27 mouse cellular contexts compared by ENCODE assay signal in the genomic region with DNA sequence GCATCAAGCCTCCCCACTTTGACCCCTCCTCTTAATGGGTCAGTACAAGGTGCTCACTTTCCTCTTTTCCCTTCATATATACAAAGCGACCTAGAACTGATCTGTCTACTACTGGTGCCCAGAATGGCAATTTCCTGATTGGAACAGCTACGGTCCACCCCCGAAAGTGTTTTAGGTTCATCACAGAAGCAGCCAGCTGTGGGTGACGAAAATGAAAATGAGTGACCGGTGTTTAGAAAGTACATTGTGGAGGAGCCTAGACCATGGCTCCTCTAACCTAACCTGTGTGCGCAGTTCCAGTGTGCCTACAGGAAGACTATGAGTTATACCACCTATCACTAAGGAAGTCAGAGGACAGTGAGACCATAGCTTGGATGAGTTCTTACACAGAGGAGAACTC.
"Had no signal": no experiment of that assay in that cellular context is flagged by ENCODE, and none has a peak within 500 bp of the region (broad histone marks: within the 10 kb centered on the region; RNA-seq: fewer than 3 reads in every experiment).

No protein-coding gene starts in this region.

- H3K27ac ChIP-seq: embryonic facial prominence, embryonic 10.5 days; embryonic facial prominence, embryonic 12.5 days; embryonic facial prominence, embryonic 13.5 days; embryonic facial prominence, embryonic 15.5 days; forebrain, embryonic 10.5 days; forebrain, embryonic 12.5 days; forebrain, embryonic 13.5 days; forebrain, embryonic 15.5 days; gastrocnemius, adult 2 months; heart, adult 2 months; heart, embryonic 10.5 days had no signal

- H3K4me1 ChIP-seq: embryonic facial prominence, embryonic 10.5 days; embryonic facial prominence, embryonic 12.5 days; embryonic facial prominence, embryonic 13.5 days; embryonic facial prominence, embryonic 15.5 days; forebrain, embryonic 10.5 days; forebrain, embryonic 12.5 days; heart, embryonic 10.5 days had no signal

- H3K4me2 ChIP-seq: embryonic facial prominence, embryonic 12.5 days; embryonic facial prominence, embryonic 13.5 days; embryonic facial prominence, embryonic 15.5 days; forebrain, embryonic 12.5 days; forebrain, embryonic 13.5 days; forebrain, embryonic 15.5 days had no signal

- H3K9me3 ChIP-seq: embryonic facial prominence, embryonic 10.5 days; embryonic facial prominence, embryonic 12.5 days; embryonic facial prominence, embryonic 13.5 days; embryonic facial prominence, embryonic 15.5 days; forebrain, embryonic 10.5 days; forebrain, embryonic 12.5 days; forebrain, embryonic 13.5 days; forebrain, embryonic 15.5 days; heart, embryonic 10.5 days had no signal

- H3K36me3 ChIP-seq: embryonic facial prominence, embryonic 10.5 days; embryonic facial prominence, embryonic 12.5 days; embryonic facial prominence, embryonic 13.5 days; embryonic facial prominence, embryonic 15.5 days; forebrain, embryonic 10.5 days; forebrain, embryonic 12.5 days; forebrain, embryonic 15.5 days; heart, embryonic 10.5 days had no signal

- H3K9ac ChIP-seq: embryonic facial prominence, embryonic 12.5 days; embryonic facial prominence, embryonic 13.5 days; embryonic facial prominence, embryonic 15.5 days; forebrain, embryonic 12.5 days; forebrain, embryonic 13.5 days; forebrain, embryonic 15.5 days; forebrain, postnatal 0 days had no signal

- H3K4me3 ChIP-seq: embryonic facial prominence, embryonic 10.5 days; embryonic facial prominence, embryonic 12.5 days; embryonic facial prominence, embryonic 13.5 days; embryonic facial prominence, embryonic 15.5 days; erythroblast, embryonic 14.5 days; forebrain, embryonic 10.5 days; forebrain, embryonic 12.5 days; forebrain, embryonic 13.5 days; forebrain, embryonic 15.5 days; gastrocnemius, adult 2 months; heart, adult 2 months; heart, embryonic 10.5 days had no signal

- H3K27me3 ChIP-seq: embryonic facial prominence, embryonic 12.5 days; embryonic facial prominence, embryonic 13.5 days; embryonic facial prominence, embryonic 15.5 days; forebrain, embryonic 12.5 days; forebrain, embryonic 13.5 days; forebrain, embryonic 15.5 days had no signal

- DNase-seq: cerebellum, adult 9-10 months; cerebellum, adult 9-11 months; cerebellum, postnatal 10 days; cerebellum, postnatal 14 days; cerebellum, postnatal 25 days; cerebellum, postnatal 36 days; embryo, embryonic 11 days; forebrain, postnatal 0 days; gastrocnemius, adult 2 months; gastrocnemius, postnatal 14 days; gastrocnemius, postnatal 25 days; gastrocnemius, postnatal 36 days; heart, adult 11 months; heart, adult 18-20 months; heart, adult 2 months had no signal

- ATAC-seq: forebrain, embryonic 13.5 days; forebrain, embryonic 14.5 days; forebrain, embryonic 15.5 days; forebrain, embryonic 16.5 days; forebrain, postnatal 0 days had no signal
